Mouse (Mus musculus): ENCODE data around the gene Amer3. TPM values are rescaled to one million over a fixed set of nuclear protein-coding genes. Genes with fewer than 3 reads are reported as not detected.
"Not testable (repeated sequence)": the region's sequence is repeated elsewhere in the genome, so short reads cannot be mapped to it uniquely, and the experiment has no call there.

Gene Amer3
- polyA plus RNA-seq (2015; fragmentation: Nextera tagmentation; extraction: Ambion mirVana) = 0.68 and 0.92 TPM in 2 replicates

DNA sequence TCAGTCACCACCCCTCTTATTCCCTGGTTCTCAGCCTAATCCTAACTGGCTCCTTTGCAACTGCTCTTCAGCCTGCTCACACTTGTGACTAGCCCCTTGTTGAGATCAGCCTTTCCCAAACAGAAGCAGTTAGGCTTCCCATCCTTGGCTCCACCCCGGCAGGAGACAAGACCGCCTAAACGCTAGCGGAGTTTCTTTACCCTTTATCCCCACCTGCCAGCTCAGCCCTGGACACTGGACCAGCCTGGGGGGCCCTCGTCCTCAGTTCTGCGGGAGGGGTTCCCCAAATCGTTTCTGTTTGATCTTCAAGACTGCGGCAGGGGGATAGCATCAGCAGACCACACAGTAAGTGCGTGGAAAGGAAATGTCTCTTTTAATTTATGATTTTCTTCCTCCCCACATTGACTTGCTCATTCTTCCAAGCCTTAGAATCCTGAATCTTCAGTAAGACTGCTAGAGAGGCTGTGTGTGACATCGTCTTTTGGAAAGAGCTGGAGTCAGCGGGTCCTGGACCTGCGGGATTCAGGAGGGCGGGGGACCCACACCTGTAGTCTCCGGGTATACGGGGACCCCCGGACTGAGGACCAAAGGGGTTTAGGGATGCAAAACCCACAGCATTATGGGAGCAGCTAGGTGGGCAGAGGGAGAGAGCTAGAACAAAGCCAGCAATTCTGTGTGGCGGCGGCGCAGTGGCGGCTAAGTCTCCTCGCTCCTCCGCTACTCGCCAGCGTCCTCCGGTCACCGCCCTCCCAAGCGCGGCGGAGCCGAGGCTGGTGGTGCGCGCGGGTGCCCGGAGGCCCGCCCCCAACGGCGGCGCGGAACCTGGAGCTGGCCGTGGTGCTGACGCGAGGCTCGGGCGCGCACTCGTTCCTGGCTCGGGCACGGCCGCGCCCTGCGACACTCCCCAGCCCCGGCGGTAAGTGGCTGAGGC is at the start of gene Amer3:
Gene Amer3 (plus strand): TSS at position 807 of the 931 bp plus-strand sequence.
- no peak within 1 kb of the TSS for H3K27ac ChIP-seq
- ATAC-seq = peak; percentile 97
- under 1% methylated on average over 51 of the region's 53 CpGs for WGBS
- H3K27me3 ChIP-seq (replicated peaks) = peaks cover 25% of the 10 kb centered on the region
- no peaks in the 10 kb centered on the region for H3K9me3 ChIP-seq
- H3K36me3 ChIP-seq = no peaks in the 10 kb centered on the region
- H3K9ac ChIP-seq = 0 out of 2 replicates have a peak within 1 kb of the TSS, but pooled peaks have one; percentile 2
- H3K4me3 ChIP-seq (replicated peaks) = peak within 1 kb of the TSS; percentile 31
- H3K4me2 ChIP-seq (replicated peaks) = peak within 1 kb of the TSS; percentile 62
- peaks cover 6% of the 10 kb centered on the region; the same call in 1 of the 2 replicates for H3K4me1 ChIP-seq (replicated peaks)

DNA sequence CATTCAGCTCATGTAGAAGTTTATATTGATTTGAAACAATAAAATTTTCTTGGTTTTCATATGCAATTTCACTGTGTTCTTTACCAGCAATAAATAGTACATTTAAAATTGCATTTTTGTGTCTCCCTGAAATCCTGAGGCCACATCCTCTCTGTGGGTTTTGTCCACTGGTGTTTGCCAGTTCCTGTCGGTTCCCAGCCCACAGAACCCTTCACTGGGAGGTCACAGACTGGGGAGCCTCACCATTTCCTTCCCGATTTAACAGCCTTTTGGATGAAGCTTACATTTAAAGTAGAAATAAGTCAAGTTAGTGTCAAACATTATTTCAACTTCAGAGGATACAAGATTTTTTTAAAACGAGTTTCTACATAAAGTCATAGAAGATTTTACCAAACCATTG is 44.9 kb upstream of the Amer3 start:
- 28% methylated on average over 3 of the region's 3 CpGs for WGBS
- H3K36me3 ChIP-seq = not testable (repeated sequence)

DNA sequence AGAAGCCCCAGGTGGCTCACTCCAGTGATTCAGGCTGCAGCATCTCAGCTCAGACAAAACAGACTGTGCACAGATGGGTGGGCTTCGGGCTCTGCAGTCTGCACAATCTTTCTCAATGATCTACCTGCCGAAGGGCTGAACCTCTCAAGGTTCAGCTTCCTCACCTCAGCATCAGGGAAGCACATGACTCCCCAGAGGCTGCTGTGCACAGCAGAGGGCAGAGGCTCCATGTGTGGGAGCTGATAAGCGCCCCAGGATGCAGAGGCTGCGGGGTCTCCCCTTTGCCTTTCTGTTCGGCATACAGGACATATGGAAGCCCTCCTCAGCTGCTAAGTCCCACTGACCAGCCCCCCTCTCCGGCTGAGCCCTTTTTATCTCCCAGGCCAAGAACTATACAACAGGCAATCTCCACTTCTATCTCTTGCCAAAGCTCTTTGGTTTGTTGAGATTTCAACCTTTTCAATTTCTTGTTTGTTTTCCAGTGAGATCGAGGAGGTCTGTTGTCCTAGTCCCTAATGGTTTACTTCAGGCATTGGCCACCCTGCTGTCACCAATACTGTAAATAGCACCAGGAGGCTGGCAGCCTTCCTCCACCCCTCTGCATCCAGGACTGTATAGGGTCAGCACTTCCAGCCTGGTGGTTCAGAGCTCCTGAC is 44.3 kb upstream of the Amer3 start, which contains the start of gene Cfc1:
Gene Cfc1 (plus strand): TSS at position 606 of the 656 bp plus-strand sequence.
- WGBS = 23% methylated on average over 7 of the region's 7 CpGs
- H3K27me3 ChIP-seq (replicated peaks) = peaks cover 24% of the 10 kb centered on the region
- not testable (repeated sequence) for ATAC-seq; H3K9me3 ChIP-seq; H3K27ac ChIP-seq; H3K9ac ChIP-seq; H3K36me3 ChIP-seq; H3K4me1 ChIP-seq (replicated peaks)
- H3K4me2 ChIP-seq (replicated peaks) = peak within 1 kb of the TSS; percentile 56
- H3K4me3 ChIP-seq (replicated peaks) = 0 out of 2 replicates have a peak within 1 kb of the TSS, but pooled peaks have one; percentile 6

More for the DNA sequence above, 44.9 kb upstream of the Amer3 start:
- not testable (repeated sequence) for H3K9ac ChIP-seq; H3K4me1 ChIP-seq (replicated peaks); H3K4me2 ChIP-seq (replicated peaks); ATAC-seq; H3K9me3 ChIP-seq; H3K4me3 ChIP-seq (replicated peaks); H3K27ac ChIP-seq
- peaks cover 24% of the 10 kb centered on the region for H3K27me3 ChIP-seq (replicated peaks)

DNA sequence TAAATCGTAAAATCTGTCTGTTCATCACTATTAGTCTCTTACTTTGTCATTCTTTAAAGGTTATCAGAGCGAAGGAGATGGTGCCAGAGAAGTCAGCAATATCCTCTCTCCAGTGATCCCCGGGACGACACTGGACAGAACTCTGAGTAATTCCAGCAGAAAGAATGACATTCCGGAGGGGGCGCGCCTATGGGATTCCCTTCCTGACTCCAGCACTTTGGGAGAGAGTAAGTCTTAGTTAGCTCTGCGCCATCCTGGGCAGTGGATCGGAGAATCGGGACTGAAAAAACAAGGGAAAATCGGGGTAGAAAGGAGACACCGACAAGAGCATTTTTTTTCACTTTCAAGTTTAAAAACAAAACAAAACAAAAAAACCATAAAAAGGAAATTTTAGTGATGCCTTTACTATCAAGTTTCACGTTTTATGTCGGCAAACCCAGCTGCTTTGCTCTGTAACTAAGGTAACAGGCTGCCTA is 43.1 kb upstream of the Amer3 start:
- ATAC-seq = no peak
- Histone ChIP-seq H3K9ac (no peak overlapping the region), H3K9me3 (no peaks in the 10 kb centered on the region), H3K36me3 (no peaks in the 10 kb centered on the region), H3K4me2 (replicated peaks) (peak overlapping the region; percentile 56), H3K27me3 (replicated peaks) (peaks cover 24% of the 10 kb centered on the region), H3K27ac (no peak overlapping the region), H3K4me1 (replicated peaks) (0 out of 2 replicates have a peak, but pooled peaks cover 7% of the 10 kb centered on the region), H3K4me3 (replicated peaks) (0 out of 2 replicates have a peak overlapping the region, but pooled peaks have one; percentile 6)
- 2% methylated on average over 14 of the region's 14 CpGs for WGBS

DNA sequence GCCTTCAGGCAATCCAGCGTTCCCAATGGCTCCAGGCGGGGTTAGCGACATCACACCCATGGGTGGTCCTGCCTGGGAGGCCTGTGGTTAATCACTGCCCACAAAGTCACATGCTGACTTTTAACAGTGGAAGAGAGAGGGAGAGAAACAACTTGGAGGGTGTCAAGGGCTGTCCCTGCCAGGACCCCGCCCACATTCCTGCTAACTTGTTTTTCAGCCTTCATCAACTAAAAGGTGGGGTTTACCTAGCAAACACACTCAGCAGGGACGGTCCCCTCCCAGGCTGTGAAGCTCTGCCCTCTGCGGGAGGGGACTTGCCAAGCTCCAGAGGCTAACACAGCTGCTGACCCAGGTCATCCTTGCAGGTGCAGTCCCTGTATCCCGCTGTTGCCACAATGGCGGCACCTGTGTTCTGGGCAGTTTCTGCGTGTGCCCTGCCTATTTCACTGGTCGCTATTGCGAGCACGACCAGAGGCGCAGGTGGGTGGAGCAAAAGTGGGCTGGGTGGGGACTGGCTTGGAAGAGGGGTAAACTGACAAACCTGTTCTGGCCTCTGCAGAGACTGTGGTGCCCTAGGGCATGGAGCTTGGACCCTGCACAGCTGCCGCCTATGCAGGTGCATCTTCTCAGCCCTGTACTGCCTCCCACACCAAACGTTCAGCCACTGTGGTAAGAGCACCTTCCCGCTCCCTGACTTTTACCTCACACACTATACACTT is 42.5 kb upstream of the Amer3 start:
- no peak overlapping the region for H3K9ac ChIP-seq
- ATAC-seq = peak; percentile 75
- H3K4me2 ChIP-seq (replicated peaks) = peak overlapping the region; percentile 56
- H3K4me3 ChIP-seq (replicated peaks) = peak overlapping the region; percentile 23
- no peaks in the 10 kb centered on the region for H3K9me3 ChIP-seq
- 6% methylated on average over 16 of the region's 16 CpGs for WGBS
- H3K27me3 ChIP-seq (replicated peaks) = peaks cover 24% of the 10 kb centered on the region
- H3K36me3 ChIP-seq = no peaks in the 10 kb centered on the region
- H3K4me1 ChIP-seq (replicated peaks) = 0 out of 2 replicates have a peak, but pooled peaks cover 7% of the 10 kb centered on the region
- no peak overlapping the region for H3K27ac ChIP-seq

DNA sequence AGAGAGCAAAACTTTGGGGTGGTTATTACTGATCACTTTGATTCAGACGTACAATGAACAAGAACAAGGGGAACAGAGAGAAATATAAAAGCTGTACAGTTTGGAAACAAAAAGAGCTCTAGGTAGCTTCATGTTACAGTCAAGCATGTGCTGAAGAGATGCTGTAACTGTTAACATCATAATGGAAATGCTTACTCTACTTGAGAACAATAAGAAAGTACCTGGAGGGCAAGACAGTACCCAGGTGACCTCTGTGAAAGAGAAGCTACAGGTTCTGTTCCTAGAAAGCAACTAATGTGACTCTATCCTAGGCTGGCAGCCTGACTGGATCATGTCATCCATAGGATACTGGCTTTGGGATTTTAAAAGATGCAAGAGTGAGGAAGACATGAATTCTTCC is 32.4 kb upstream of the Amer3 start:
- H3K4me3 ChIP-seq (replicated peaks) = no peak overlapping the region
- H3K36me3 ChIP-seq = no peaks in the 10 kb centered on the region
- no peaks in the 10 kb centered on the region for H3K27me3 ChIP-seq (replicated peaks)
- H3K27ac ChIP-seq = no peak overlapping the region
- no peaks in the 10 kb centered on the region for H3K9me3 ChIP-seq
- H3K4me2 ChIP-seq (replicated peaks) = no peak overlapping the region
- H3K9ac ChIP-seq = no peak overlapping the region
- ATAC-seq = no peak
- WGBS = 81% methylated on average over 1 of the region's 1 CpGs
- H3K4me1 ChIP-seq (replicated peaks) = no peaks in the 10 kb centered on the region

DNA sequence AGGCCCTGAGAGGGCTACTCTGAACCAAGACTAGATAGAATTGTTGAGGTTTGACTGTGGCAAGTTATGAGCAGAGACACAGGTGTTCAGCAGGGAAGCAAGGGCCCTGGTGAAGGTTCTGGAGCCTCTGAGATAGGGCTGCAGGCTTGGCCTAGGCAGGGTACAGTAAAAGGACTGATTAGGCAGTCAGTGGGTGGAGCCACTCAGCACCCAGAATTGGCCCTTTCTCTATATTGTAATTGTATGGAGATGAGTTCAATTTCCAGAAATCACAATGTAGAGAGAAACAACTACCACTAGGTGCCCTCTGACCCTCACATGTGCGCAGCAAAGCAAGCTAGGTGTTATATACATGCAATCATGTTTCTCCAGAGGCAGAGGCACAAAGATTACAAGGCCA is 25.8 kb upstream of the Amer3 start:
- H3K9me3 ChIP-seq = no peaks in the 10 kb centered on the region
- 81% methylated on average over 1 of the region's 1 CpGs for WGBS

DNA sequence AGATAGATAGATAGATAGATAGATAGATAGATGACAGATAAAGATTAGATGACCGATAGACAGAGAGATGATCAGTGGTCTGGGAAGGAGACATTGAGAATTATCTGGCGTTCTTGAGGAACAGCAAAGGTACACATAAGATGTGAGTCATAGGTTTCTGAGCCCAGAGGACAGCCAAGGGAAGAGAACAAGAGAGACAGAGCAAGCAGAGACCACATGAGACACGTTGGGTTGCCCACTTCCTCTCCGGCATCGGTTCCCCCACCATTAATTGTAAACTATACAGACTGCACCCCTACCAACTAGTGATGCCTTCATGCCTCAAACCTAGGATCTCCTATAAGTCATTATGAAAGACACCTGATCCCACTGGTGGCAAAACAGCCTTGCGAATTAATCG is 25.2 kb upstream of the Amer3 start:
- Histone ChIP-seq H3K9me3 (no peaks in the 10 kb centered on the region), H3K27ac (no peak overlapping the region), H3K4me2 (replicated peaks) (no peak overlapping the region), H3K36me3 (no peaks in the 10 kb centered on the region), H3K9ac (no peak overlapping the region), H3K4me3 (replicated peaks) (no peak overlapping the region), H3K4me1 (replicated peaks) (no peaks in the 10 kb centered on the region), H3K27me3 (replicated peaks) (no peaks in the 10 kb centered on the region)
- no peak for ATAC-seq
- 85% methylated on average over 7 of the region's 7 CpGs for WGBS

More for the DNA sequence above, 25.8 kb upstream of the Amer3 start:
- no peaks in the 10 kb centered on the region for H3K36me3 ChIP-seq
- no peak overlapping the region for H3K27ac ChIP-seq
- ATAC-seq = no peak
- H3K4me3 ChIP-seq (replicated peaks) = no peak overlapping the region
- H3K4me2 ChIP-seq (replicated peaks) = no peak overlapping the region
- no peak overlapping the region for H3K9ac ChIP-seq
- H3K27me3 ChIP-seq (replicated peaks) = no peaks in the 10 kb centered on the region
- no peaks in the 10 kb centered on the region for H3K4me1 ChIP-seq (replicated peaks)

DNA sequence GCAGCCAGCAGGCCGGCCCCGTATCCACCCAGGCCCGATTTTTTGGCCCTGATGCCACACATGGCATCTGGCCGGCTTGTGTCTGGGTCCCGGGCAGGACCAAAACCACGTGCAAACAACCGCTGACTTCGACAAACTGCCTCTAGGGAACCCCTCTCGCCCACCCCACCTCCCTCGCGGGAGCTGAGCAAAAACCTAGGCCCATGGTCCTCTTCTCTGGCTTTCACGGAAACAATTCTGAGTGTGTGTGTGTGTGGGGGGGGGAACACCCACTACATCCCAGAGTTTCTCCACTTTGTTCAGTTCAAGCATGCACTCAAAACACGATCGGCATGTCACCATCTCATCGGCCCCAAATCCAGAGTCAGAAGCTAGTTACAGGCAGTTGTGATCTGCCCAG is 18.6 kb upstream of the Amer3 start, which contains the start of gene Prss40:
Gene Prss40 (minus strand): TSS at position 101 of the 400 bp plus-strand sequence.
- Histone ChIP-seq H3K27me3 (replicated peaks) (no peaks in the 10 kb centered on the region), H3K36me3 (no peaks in the 10 kb centered on the region), H3K4me1 (replicated peaks) (no peaks in the 10 kb centered on the region), H3K9me3 (no peaks in the 10 kb centered on the region), H3K9ac (no peak within 1 kb of the TSS), H3K27ac (no peak within 1 kb of the TSS), H3K4me2 (replicated peaks) (no peak within 1 kb of the TSS), H3K4me3 (replicated peaks) (no peak within 1 kb of the TSS)
- WGBS = 85% methylated on average over 15 of the region's 15 CpGs
- no peak for ATAC-seq

DNA sequence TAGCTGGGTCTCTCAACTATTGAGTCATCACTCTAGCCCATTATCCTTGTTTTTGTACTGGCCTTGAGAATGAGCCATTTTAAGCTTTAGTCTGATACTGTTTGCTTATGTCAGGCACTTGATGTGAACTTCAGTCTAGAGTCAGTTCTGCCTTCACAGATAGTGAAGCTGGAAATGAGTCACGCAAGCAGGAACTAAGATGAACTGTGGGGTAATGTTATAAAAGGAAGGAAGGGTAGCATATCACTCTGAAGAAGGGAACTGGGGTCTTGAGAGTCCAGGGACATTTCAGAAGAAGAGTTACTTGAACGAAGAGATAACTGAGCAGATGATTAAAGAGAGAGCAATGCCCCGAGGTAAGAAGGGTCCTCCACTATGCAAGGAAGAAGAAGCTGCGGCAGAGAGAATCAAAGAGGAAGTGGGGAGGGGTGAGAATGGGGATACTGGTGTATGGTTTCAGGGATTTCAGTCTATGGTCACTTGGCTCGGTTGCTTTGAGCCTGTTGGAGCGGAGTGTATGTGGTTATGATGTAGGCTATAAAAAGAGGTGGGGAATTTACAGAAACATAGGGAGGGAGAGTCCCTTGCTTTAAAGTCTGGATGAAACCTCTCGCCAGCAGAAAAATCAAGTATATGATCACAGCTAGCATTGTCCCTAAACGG is 14.9 kb upstream of the Amer3 start:
- Histone ChIP-seq H3K4me1 (replicated peaks) (no peaks in the 10 kb centered on the region), H3K27me3 (replicated peaks) (no peaks in the 10 kb centered on the region), H3K4me3 (replicated peaks) (no peak overlapping the region), H3K9me3 (no peaks in the 10 kb centered on the region), H3K4me2 (replicated peaks) (no peak overlapping the region), H3K9ac (no peak overlapping the region), H3K36me3 (no peaks in the 10 kb centered on the region), H3K27ac (no peak overlapping the region)
- 72% methylated on average over 8 of the region's 8 CpGs for WGBS
- no peak for ATAC-seq

DNA sequence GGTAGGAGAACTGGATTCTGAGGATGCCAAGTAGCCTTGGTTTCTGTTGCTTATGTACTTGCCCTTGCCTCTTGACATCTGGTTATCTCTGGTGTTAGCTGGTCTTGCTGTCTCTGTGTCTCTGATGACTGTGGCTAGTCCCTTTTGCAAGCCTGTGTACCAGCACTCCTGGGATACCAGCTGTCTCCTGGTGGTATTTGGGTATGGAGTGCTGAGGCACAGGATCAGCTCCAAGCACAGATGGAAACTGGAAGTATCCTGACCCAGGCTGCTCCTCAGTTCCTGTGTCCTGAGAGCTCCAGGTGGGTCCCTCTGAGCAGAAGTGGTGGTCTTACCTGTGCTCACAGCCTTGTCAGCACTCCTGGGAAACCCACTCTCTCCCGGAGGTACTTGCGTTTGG is 11.3 kb upstream of the Amer3 start:
- no peak overlapping the region for H3K27ac ChIP-seq
- no peak for ATAC-seq
- H3K36me3 ChIP-seq = no peaks in the 10 kb centered on the region
- H3K4me3 ChIP-seq (replicated peaks) = no peak overlapping the region
- H3K27me3 ChIP-seq (replicated peaks) = no peaks in the 10 kb centered on the region
- H3K4me1 ChIP-seq (replicated peaks) = no peaks in the 10 kb centered on the region
- H3K4me2 ChIP-seq (replicated peaks) = no peak overlapping the region
- no peaks in the 10 kb centered on the region for H3K9me3 ChIP-seq
- WGBS = 94% methylated on average over 2 of the region's 2 CpGs
- H3K9ac ChIP-seq = no peak overlapping the region

Data from intestine, embryonic 15.5 days (tissue).